Mouse (Mus musculus): ENCODE data around the gene Ntf5. TPM values are rescaled to one million over a fixed set of nuclear protein-coding genes. Genes with fewer than 3 reads are reported as not detected.
"Not testable (repeated sequence)": the region's sequence is repeated elsewhere in the genome, so short reads cannot be mapped to it uniquely, and the experiment has no call there.

Gene Ntf5
- total RNA-seq, 2 experiments from 2014 or later: 0.25 to 0.28 TPM

DNA sequence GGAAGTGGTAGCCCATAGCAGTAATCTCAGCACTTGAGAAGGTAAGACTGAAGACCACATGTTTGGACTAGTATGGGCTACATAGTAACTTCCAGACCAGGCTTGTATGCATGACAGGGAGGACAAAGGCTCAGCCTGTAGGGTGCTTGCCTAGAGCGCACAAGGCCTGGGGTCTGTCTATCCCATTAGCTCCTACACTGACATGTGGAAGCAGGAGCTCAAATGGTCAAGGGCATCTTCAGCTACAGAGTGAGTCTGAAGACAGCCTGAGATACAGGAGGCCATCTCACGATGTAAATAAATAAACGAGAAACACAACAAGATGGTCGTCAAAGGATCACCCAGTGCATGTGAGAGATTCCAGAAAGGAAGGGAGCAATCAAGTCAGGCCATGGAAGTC is 48.8 kb downstream of the Ntf5 start:
- DNase-seq: no peak

DNA sequence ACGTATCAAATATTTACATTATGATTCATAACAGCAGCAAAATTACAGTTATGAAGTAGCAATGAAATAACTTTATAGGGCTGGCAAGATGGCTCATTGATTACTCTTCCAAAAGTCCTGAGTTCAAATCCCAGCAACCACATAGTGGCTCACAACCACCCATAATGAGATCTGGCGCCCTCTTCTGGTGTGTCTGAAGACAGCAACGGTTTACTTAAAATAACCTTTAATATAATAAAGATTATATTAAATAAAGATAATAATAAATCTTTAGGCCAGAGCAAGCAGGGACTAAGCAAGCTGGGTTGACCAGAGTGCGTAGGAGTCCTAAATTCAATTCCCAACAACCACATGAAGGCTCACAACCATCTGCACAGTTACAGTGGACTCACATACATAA is 49.4 kb downstream of the Ntf5 start:
- not testable (repeated sequence) for DNase-seq

DNA sequence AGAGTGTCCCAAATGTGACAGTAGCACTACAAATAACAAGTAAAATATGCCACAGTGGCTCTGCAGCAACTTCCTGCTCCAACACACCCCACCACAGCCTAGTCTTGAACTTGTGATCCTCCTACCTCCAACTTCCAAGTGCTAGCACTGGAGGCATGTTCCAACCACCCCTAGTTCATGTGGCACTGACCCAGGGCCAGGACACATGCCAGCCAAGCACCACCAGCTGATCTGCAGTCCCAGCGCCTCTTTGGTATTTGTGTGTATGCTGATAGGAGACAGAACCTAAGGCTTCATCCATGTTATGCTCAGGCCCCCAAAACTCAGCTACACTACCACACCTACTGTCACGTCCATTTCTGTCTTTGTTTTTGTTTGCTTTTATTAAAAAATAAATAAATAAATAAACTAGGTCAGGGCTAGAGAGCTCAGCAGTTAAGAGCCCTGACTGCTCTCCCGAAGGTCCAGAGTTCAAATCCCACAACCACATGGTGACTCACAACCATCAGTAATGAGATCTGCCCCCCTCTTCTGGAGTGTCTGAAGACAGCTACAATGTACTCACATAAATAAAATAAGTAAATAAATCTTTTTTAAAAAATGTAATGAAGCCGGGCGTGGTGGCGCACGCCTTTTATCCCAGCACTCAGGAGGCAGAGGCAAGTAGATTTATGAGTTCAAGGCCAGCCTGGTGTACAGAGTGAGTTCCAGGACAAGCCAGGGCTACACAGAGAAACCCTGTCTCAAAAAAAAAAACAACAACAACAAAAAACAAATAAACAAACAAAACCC is 50.7 kb downstream of the Ntf5 start:
- DNase-seq: no peak

DNA sequence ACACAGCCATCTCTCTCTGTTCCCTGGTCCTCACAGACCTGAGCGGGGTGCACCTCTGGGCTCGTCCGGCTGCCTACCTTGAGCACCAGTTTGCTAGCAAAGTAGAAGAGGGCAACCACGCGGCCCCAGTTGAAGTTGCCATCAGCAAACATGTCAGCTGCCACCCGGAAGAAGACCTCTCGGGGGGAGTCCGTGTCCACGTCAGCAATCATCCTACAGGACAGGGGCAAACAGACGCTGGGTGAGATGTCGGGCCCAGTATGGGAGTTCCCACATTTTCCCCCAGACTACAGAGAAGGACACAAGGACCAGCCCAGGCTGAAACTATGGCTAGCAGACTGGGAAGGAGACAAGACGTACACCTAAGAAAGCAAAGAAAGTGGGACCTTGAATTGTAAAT is 51.6 kb downstream of the Ntf5 start:
- DNase-seq: no peak

DNA sequence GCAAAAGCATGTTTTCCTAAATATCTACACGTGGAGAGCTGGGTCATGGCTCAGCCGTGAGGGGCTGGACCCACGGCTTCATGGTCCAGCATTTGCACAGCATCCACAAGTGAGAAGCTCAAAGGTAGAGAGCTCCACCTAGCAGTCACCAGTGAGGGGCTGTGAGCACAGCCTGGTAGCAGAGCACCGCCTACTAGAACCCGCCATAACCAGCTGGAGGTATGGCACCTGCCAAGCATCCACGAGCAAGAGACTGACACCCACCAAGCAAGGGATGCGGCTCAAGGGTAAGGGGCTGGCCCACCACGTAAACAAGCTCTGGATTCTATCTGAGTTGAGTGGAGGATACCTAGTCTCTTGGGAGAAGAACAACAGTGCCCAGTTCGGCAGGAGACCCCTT is 52.1 kb downstream of the Ntf5 start:
- peak in 1 of 2 experiments; percentile 18 for DNase-seq

DNA sequence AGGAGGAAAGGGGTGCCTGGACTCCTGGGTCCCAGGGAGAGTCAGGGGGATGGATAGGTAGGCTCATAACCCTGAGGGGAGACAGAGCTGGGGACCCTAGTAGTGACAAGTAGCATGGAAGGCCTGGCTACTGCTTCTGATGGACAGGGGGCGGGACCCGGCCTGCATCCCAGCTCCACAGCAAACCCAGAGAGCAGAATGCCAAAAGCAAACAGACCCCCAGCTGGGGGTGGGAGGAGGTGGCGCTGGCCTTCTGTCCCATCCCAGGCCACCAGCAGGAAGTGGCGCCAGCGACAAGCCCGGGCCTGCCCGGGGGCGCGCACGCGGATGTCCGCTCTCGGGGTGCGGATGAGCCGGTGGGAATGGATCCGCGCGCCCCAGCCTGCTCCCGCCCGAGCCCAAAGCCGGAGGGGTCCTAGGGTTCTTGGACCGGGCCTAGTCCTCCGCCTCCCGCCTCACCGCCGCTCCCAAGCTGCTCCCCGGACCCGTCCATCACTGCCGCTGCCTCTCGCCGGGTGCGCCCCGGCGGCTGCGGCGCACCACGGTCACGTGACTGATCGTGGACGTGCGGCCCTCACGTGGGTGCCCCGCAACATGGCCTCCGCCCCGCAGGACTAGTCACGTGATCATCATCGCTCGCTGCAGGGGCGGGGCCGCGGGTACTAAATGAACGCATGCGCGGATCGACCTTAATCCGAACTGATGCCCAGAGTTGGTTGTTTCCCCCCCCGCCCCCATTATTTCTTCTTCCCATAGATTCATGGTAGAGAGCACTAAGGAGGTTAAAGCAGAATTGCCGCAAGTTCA is 53.0 kb downstream of the Ntf5 start, which contains the start of gene Bax:
Bax (minus strand) TSS at position 616 of the 807 bp plus-strand sequence.
- DNase-seq: peak; percentile 97 to 98

Small RNAs within 50 kb of the gene (microRNA-seq; reads per million reads assigned to microRNA genes)
- gene Gm22133: 0 to 0.27 reads per million in 2 experiments

Other genes with a start within 250 kb of the Ntf5 start
- 10 to 100 TPM; 29.7 to 32.4 TPM for gene Slc17a7, start 249.7 kb upstream of the Ntf5 start, total RNA-seq (2021)
- gene Gfy, start 234.1 kb upstream of the Ntf5 start, total RNA-seq (2021): not detected
- not detected for gene Pth2, start 232.7 kb upstream of the Ntf5 start, total RNA-seq (2021)
- gene Ccdc155, start 208.8 kb upstream of the Ntf5 start, total RNA-seq (2021): under 1 TPM in 1 of 2 experiments, not detected in 1; 0.46 TPM
- not detected for gene Dkkl1, start 201.5 kb upstream of the Ntf5 start, total RNA-seq (2021)
- 1 to 10 TPM; 6.4 to 7.7 TPM for gene Tead2, start 197.9 kb upstream of the Ntf5 start, total RNA-seq (2021)
- 10 to 100 TPM in 1 of 2 experiments, 1 to 10 TPM in 1; 2.6 to 12.8 TPM for gene Cd37, start 174.6 kb upstream of the Ntf5 start, total RNA-seq (2021)
- not detected for gene Slc6a16, start 172.6 kb upstream of the Ntf5 start, total RNA-seq (2021)
- not detected for gene Slc6a21, start 136.2 kb upstream of the Ntf5 start, total RNA-seq (2021)
- 10 to 100 TPM; 20.0 to 27.9 TPM for gene Trpm4, start 79.9 kb upstream of the Ntf5 start, total RNA-seq (2021)
- 100 to 1,000 TPM; 954 to 975 TPM for gene Hrc, start 78.4 kb upstream of the Ntf5 start, total RNA-seq (2021)
- under 1 TPM in 1 of 2 experiments, not detected in 1; 0.33 TPM for gene Ppfia3, start 46.7 kb upstream of the Ntf5 start, total RNA-seq (2021)
- 1 to 10 TPM; 1.7 to 2.3 TPM for gene Lin7b, start 43.1 kb upstream of the Ntf5 start, total RNA-seq (2021)
- gene Snrnp70, start 18.0 kb upstream of the Ntf5 start, total RNA-seq (2021): 10 to 100 TPM; 81.1 to 85.7 TPM
- 1 to 10 TPM; 6.1 to 7.4 TPM for gene Kcna7, start 8.0 kb upstream of the Ntf5 start, total RNA-seq (2021)
- gene Lhb, start 7.1 kb downstream of the Ntf5 start, total RNA-seq (2021): not detected
- gene Gys1, start 21.1 kb downstream of the Ntf5 start, total RNA-seq (2021): 100 to 1,000 TPM in 1 of 2 experiments, 10 to 100 TPM in 1; 99.2 to 105 TPM
- gene Ruvbl2, start 24.4 kb downstream of the Ntf5 start, total RNA-seq (2021): 10 to 100 TPM; 25.2 to 26.5 TPM
- 100 to 1,000 TPM; 287 to 382 TPM for gene Ftl1, start 46.2 kb downstream of the Ntf5 start, total RNA-seq (2021)
- gene Bax, start 53.2 kb downstream of the Ntf5 start, total RNA-seq (2021): 10 to 100 TPM; 23.4 to 24.1 TPM
- gene Tulp2, start 68.2 kb downstream of the Ntf5 start, total RNA-seq (2021): not detected
- gene Gm45808, start 73.1 kb downstream of the Ntf5 start, total RNA-seq (2021): 10 to 100 TPM in 1 of 2 experiments, 1 to 10 TPM in 1; 8.7 to 12.3 TPM
- 10 to 100 TPM in 1 of 2 experiments, 1 to 10 TPM in 1; 7.9 to 13.1 TPM for gene Dhdh, start 75.1 kb downstream of the Ntf5 start, total RNA-seq (2021)
- gene Nucb1, start 96.7 kb downstream of the Ntf5 start, total RNA-seq (2021): 100 to 1,000 TPM; 129 to 143 TPM
- gene Ppp1r15a, start 112.6 kb downstream of the Ntf5 start, total RNA-seq (2021): 10 to 100 TPM; 31.6 to 33.7 TPM
- 1 to 10 TPM; 2.0 to 2.5 TPM for gene Plekha4, start 112.6 kb downstream of the Ntf5 start, total RNA-seq (2021)
- gene Hsd17b14, start 141.2 kb downstream of the Ntf5 start, total RNA-seq (2021): under 1 TPM in 1 of 2 experiments, not detected in 1; 0.41 TPM
- gene Bcat2, start 156.5 kb downstream of the Ntf5 start, total RNA-seq (2021): 100 to 1,000 TPM; 225 to 264 TPM
- gene Fgf21, start 201.8 kb downstream of the Ntf5 start, total RNA-seq (2021): not detected
- not detected for gene Fut1, start 203.6 kb downstream of the Ntf5 start, total RNA-seq (2021)
- under 1 TPM; 0.17 to 0.26 TPM for gene Izumo1, start 208.1 kb downstream of the Ntf5 start, total RNA-seq (2021)
- gene Rasip1, start 213.8 kb downstream of the Ntf5 start, total RNA-seq (2021): 10 to 100 TPM; 21.6 to 26.8 TPM
- gene Mamstr, start 226.3 kb downstream of the Ntf5 start, total RNA-seq (2021): 1 to 10 TPM; 2.4 to 2.6 TPM